Mouse (Mus musculus) lung, postnatal 0 days (tissue): ENCODE data around the gene Mrnip. TPM values are rescaled to one million over a fixed set of nuclear protein-coding genes. Genes with fewer than 3 reads are reported as not detected.
A peak's percentile ranks its signal among the peaks of the same experiment; 100 is the strongest.

ENCODE experiments used
- ATAC-seq: fragments of 200-750 bp; cut with Nextera tagmentation; 2 replicates; pipeline ENCODE4 v1.8.0; 2017; ENCODE audit warnings: moderate library complexity
- DNase-seq: peaks from one replicate; pipeline ENCODE4 v3.0.0-alpha.2; 2016; ENCODE audit warnings: low spot score
- H3K27ac ChIP-seq: fragments of 300-500 bp; sonication (generic); 2 replicates; pipeline ENCODE4 v1.5.1; 2014; ENCODE audit warnings: antibody characterized with exemption, mild to moderate bottlenecking, low read length, mixed read lengths
- H3K27me3 ChIP-seq: fragments of 300-500 bp; sonication (generic); replicated peaks from 2 replicates; pipeline ENCODE4 v1.6.1; 2014; ENCODE audit warnings: low read length, mixed read lengths; ENCODE audit not compliant: insufficient read depth
- H3K36me3 ChIP-seq: fragments of 300-500 bp; sonication (generic); 2 replicates; pipeline ENCODE4 v1.6.1; 2014; ENCODE audit warnings: low read length, mixed read lengths; ENCODE audit not compliant: insufficient read depth
- H3K4me1 ChIP-seq: fragments of 300-500 bp; sonication (generic); 2 replicates; pipeline ENCODE4 v1.6.1; 2014; ENCODE audit warnings: antibody characterized with exemption, low read depth, low read length, mixed read lengths; ENCODE audit not compliant: insufficient read depth
- H3K4me2 ChIP-seq: fragments of 300-500 bp; sonication (generic); replicated peaks from 2 replicates; pipeline ENCODE4 v1.6.1; 2014; ENCODE audit warnings: low read depth, mild to moderate bottlenecking, low read length, moderate library complexity, mixed read lengths
- H3K4me3 ChIP-seq: fragments of 300-500 bp; sonication (generic); 2 replicates; pipeline ENCODE4 v1.5.1; 2014; ENCODE audit warnings: low read depth, low read length
- H3K9ac ChIP-seq: fragments of 300-500 bp; sonication (generic); replicated peaks from 2 replicates; pipeline ENCODE4 v1.6.1; 2014; ENCODE audit warnings: low read depth, mild to moderate bottlenecking
- H3K9me3 ChIP-seq: fragments of 300-500 bp; sonication (generic); 2 replicates; pipeline ENCODE4 v1.6.1; 2016; ENCODE audit warnings: low read length, mixed read lengths
- CTCF ChIP-seq: IDR thresholded peaks from 2 replicates; pipeline ENCODE4 v1.5.1; 2016; ENCODE audit warnings: antibody characterized with exemption, mild to moderate bottlenecking
- EP300 ChIP-seq: IDR thresholded peaks from 2 replicates; pipeline ENCODE4 v1.6.1; 2016; ENCODE audit warnings: antibody characterized with exemption, mild to moderate bottlenecking, control low read depth
- WGBS: fragments of 180-500 bp; shearing (Covaris S2); extraction: QIAGEN DNeasy Blood & Tissue Kit; methylation state at CpG from one replicate; pipeline ENCODE4 v1.1.7; 2014; 5-methylcytosine and 5-hydroxymethylcytosine counted together
- polyA plus RNA-seq: library from polyadenylated mRNA; unstranded; fragments of >200 nt; fragmentation: Nextera tagmentation; extraction: Ambion mirVana; gene quantifications from 2 replicates; pipeline ENCODE4 v1.2.1, GENCODE M21; 2015

Mrnip gene
- polyA plus RNA-seq, 1 experiment from 2014 or later = 9.0 TPM

- no peaks in the 10 kb centered on the region for H3K27me3 ChIP-seq
- H3K36me3 ChIP-seq = no peaks in the 10 kb centered on the region
- ATAC-seq (no peak), DNase-seq (peak; percentile 47)
- no peak overlapping the region for H3K27ac ChIP-seq
- H3K4me3 ChIP-seq = no peak overlapping the region
- H3K9me3 ChIP-seq = no peaks in the 10 kb centered on the region
- peaks cover 10% of the 10 kb centered on the region; the same call in 1 of the 2 replicates for H3K4me1 ChIP-seq
- no peak overlapping the region for H3K4me2 ChIP-seq
- WGBS = 25% methylated on average over 2 of the region's 2 CpGs
- H3K9ac ChIP-seq = no peak overlapping the region
- TF ChIP-seq EP300 (no peak), CTCF (peak; percentile 48)
These were observed 45.6 kb downstream of the Mrnip start for GRCm38 (mm10) chr11:50219833-50220232.

- H3K27ac ChIP-seq = no peak overlapping the region
- no peak overlapping the region for H3K4me2 ChIP-seq
- H3K36me3 ChIP-seq = no peaks in the 10 kb centered on the region
- no peak overlapping the region for H3K4me3 ChIP-seq
- no peak overlapping the region for H3K9ac ChIP-seq
- ATAC-seq (no peak), DNase-seq (no peak)
- peaks cover 11% of the 10 kb centered on the region; the same call in 1 of the 2 replicates for H3K4me1 ChIP-seq
- WGBS = 73% methylated on average over 7 of the region's 7 CpGs
- no peaks in the 10 kb centered on the region for H3K27me3 ChIP-seq
- no peaks in the 10 kb centered on the region for H3K9me3 ChIP-seq
- no peak for TF ChIP-seq EP300
- no peak for TF ChIP-seq CTCF
These were observed 48.5 kb downstream of the Mrnip start for GRCm38 (mm10) chr11:50222559-50223276.

- Histone ChIP-seq H3K36me3 (no peaks in the 10 kb centered on the region), H3K9me3 (no peaks in the 10 kb centered on the region), H3K9ac (peak overlapping the region; percentile 91; the same call in 1 of the 2 replicates), H3K4me1 (peaks cover 16% of the 10 kb centered on the region; the same call in 1 of the 2 replicates), H3K27me3 (no peaks in the 10 kb centered on the region), H3K4me2 (peak overlapping the region; percentile 99), H3K27ac (peak overlapping the region; percentile 81; the same call in 1 of the 2 replicates), H3K4me3 (peak overlapping the region; percentile 71)
- no peak for DNase-seq
- WGBS = 7% methylated on average over 17 of the region's 17 CpGs
- no peak for ATAC-seq
- no peak for TF ChIP-seq EP300
- no peak for TF ChIP-seq CTCF
These were observed 49.8 kb downstream of the Mrnip start for GRCm38 (mm10) chr11:50223783-50224662.

GRCm38 (mm10) chr11:50224671-50225530 lies 50.7 kb downstream of the Mrnip start:
- peaks cover 23% of the 10 kb centered on the region; the same call in 1 of the 2 replicates for H3K4me1 ChIP-seq
- H3K27me3 ChIP-seq = no peaks in the 10 kb centered on the region
- H3K36me3 ChIP-seq = no peaks in the 10 kb centered on the region
- H3K9me3 ChIP-seq = no peaks in the 10 kb centered on the region
- peak overlapping the region; percentile 81 for H3K27ac ChIP-seq
- DNase-seq (peak; percentile 92), ATAC-seq (peak; percentile 88)
- peak overlapping the region; percentile 99 for H3K4me2 ChIP-seq
- H3K9ac ChIP-seq = peak overlapping the region; percentile 91
- under 1% methylated on average over 63 of the region's 70 CpGs for WGBS
- TF ChIP-seq EP300 = no peak
- peak; percentile 49 for TF ChIP-seq CTCF
- peak overlapping the region; percentile 71 for H3K4me3 ChIP-seq

- Histone ChIP-seq H3K27ac (peak overlapping the region; percentile 81), H3K4me3 (peak overlapping the region; percentile 71), H3K4me1 (peaks cover 29% of the 10 kb centered on the region; the same call in 1 of the 2 replicates), H3K9me3 (no peaks in the 10 kb centered on the region), H3K9ac (peak overlapping the region; percentile 91), H3K4me2 (peak overlapping the region; percentile 99), H3K27me3 (no peaks in the 10 kb centered on the region), H3K36me3 (no peaks in the 10 kb centered on the region)
- DNase-seq (peak; percentile 59), ATAC-seq (peak; percentile 32)
- WGBS = 4% methylated on average over 27 of the region's 34 CpGs
- TF ChIP-seq CTCF = no peak
- no peak for TF ChIP-seq EP300
These were observed 51.6 kb downstream of the Mrnip start for GRCm38 (mm10) chr11:50225611-50226378.
